Mouse (Mus musculus) T-cell, adult 66 days (primary cell): Measurements from ENCODE around the gene Mindy1. TPM values are rescaled to one million over a fixed set of nuclear protein-coding genes. Genes with fewer than 3 reads are reported as not detected.

Experiments
- total RNA-seq, 2 experiments: library from RNA; stranded (reverse); gene quantifications; 3 replicates in 1 of 2; 4 replicates in 1 of 2; pipeline ENCODE4 v1.2.4; 2023

Gene Mindy1
- 10 to 100 TPM; 14.8 to 17.9 TPM for total RNA-seq

DNA sequence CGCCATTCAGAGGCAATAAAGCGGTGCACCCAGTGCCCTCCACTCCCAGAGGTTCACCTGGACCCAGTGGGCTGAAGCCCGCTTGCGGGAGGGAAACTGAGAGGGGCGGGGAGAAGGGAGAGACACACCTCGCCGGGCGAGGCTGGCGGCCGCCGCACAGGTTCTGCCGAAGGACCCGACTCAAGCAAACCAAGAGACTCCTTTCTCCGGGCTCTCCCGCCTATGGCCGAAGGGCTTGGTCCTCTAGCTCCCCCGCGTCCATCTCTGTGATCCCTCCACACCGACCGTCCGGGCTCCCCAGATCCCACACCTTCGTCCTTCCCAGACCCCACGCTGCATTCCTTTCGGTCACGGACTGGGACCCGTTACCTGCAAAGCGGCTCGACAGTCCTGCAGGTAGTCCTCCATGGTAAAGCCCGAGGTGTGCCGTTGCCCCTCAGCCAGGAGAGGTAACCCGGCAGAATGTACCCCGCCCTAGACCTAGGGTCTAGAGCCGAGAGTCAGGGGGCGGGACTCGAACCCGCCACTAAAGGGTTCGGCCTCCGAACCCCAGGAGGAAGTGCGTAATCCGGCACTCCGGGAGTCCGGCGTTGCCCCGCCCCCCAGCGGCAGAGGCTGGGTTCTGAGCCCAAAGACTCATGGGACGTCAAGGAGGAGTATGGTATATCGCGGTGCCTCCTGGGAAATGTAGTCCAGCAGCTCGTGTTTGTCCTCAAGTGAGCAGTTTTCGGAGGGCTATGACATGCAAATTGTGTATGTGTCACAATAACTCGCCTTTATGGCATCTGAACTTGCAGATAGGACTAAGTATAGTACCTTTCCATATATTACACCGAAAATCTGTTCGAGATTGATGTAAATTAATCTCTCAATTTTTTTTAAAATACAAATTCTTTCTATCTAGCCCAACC, at the start of gene Mindy1, which contains the start of gene Prune1:
Gene Mindy1 (plus strand): TSS at position 130 of the 911 bp plus-strand sequence.
Gene Prune1 (minus strand): TSS at position 861 of the 911 bp plus-strand sequence.

DNA sequence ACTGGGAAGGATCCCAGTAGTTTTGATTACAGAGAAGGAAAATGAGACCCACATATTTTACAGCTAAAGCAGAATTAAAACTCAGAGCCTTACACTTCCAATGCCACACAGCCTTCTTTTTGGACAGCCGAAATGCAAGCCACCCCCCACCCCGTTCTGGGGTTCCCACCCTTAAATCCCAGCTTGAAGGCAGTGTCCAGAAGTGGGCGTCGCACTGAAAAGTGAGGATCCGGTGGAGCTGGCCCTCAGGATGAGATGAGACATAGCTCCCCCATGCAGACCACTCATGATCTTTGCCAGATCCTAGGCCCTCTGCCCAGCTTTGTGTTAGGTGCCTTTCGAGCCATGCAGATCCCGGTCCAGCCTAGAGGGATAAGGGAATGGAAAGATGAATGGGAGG, 39.6 kb upstream of the Mindy1 start, which contains the start of gene Gm128:
Gene Gm128 (minus strand): TSS at position 101 of the 400 bp plus-strand sequence.

DNA sequence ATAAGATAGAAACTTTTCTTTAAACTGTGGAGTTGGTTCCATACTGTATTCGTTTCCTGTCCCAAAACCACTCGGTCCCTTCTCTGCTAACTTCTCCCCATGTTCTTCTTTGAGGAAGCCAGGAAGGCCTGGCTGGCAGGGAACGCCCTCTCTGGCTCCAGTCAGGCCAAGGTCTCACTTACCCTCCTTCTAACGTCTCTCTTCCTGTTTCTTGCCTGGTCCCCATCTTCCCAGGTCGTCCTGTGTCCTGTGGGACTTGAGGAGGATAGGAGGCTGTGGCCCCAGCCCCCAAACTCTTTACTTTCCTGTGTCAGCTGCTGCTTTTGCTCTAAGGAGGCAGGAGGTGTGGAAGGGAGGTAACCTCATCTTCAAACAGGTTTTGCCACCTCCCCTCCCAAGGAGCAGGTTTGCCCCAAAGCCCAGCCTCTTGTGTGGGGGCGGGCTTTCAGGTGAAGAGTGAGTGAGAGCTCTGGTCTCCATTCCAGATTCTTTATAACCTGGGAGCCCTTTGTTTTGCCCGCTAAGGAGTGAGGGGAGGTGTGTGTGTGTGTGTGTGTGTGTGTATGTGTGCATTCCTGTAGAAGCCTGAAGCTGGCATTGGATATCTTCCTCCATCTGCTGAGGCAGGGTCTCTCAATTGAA, 30.2 kb upstream of the Mindy1 start, which contains the start of gene Bnipl:
Gene Bnipl (minus strand): TSS at position 411 of the 642 bp plus-strand sequence.

DNA sequence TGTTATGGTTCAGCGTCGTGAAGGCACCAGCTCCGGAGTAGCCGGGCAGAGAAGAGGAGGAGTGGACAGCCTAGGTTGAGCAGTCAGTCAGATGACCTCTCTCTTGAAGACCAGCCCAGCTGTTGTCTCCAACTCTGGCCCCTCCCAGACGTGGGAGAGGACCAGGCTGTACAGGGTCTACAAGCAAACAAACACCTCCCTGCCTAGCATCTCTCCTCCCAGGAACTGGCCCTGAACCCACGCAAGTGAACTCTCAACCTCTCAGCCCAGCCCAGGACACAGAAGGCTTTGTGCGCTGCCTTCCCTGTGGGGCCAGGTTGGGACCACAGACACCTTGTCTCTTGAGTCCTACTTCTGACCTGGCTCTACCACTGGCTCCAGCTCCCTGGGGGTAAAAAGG, 26.0 kb downstream of the Mindy1 start, which contains the start of gene Anxa9:
Gene Anxa9 (minus strand): TSS at position 77 of the 400 bp plus-strand sequence.

DNA sequence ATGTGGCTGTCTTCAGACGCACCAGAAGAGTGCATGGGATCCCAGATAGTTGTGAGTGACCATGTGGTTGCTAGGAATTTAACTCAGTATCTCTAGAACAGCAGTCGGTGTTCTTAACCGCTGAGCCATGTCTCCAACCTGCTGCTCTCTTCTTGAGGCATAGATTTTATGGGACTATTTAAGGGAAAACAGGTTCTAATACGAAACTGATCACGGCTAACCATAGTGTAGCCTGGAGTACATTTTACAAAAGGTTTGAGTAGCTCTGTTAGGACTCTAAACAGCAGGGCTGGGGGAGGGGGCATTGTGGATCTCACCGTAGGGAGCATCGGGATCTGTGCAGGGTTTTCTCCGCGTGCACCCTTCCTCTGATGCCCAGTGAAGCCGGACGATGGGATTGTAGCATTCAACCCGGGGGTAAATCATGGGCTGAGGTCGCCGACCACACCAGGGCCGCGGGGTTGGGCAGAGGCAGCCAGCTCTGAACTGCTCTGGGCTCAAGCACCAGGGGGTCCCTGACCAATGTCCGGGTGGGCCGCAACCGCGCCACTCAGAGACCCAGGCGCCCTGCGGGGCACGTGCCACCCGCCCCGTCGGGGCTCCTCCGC, 33.4 kb downstream of the Mindy1 start, which contains the start of gene Cers2:
Gene Cers2 (plus strand): TSS at position 306 of the 608 bp plus-strand sequence.

Other genes with a start within 250 kb of the Mindy1 start
- 100 to 1,000 TPM; 129 to 138 TPM for gene Psmd4, start 238.7 kb upstream of the Mindy1 start, total RNA-seq
- 10 to 100 TPM; 50.7 to 51.1 TPM for gene Pip5k1a, start 174.4 kb upstream of the Mindy1 start, total RNA-seq
- 10 to 100 TPM; 52.0 to 60.6 TPM for gene Vps72, start 170.3 kb upstream of the Mindy1 start, total RNA-seq
- 1 to 10 TPM; 1.8 to 2.5 TPM for gene Tmod4, start 156.9 kb upstream of the Mindy1 start, total RNA-seq
- 10 to 100 TPM; 73.5 to 75.0 TPM for gene Scnm1, start 147.3 kb upstream of the Mindy1 start, total RNA-seq
- 1 to 10 TPM; 4.9 to 6.6 TPM for gene Lysmd1, start 147.3 kb upstream of the Mindy1 start, total RNA-seq
- gene Tnfaip8l2, start 139.0 kb upstream of the Mindy1 start, total RNA-seq = 10 to 100 TPM; 72.2 to 80.0 TPM
- gene Sema6c, start 120.9 kb upstream of the Mindy1 start, total RNA-seq = 1 to 10 TPM; 3.1 to 5.3 TPM
- 10 to 100 TPM; 73.2 to 77.2 TPM for gene Gabpb2, start 63.4 kb upstream of the Mindy1 start, total RNA-seq
- gene Cdc42se1, start 52.6 kb upstream of the Mindy1 start, total RNA-seq = 100 to 1,000 TPM; 269 to 294 TPM
- gene Mllt11, start 49.2 kb upstream of the Mindy1 start, total RNA-seq = 1 to 10 TPM; 9.8 TPM
- gene Gm128, start 39.7 kb upstream of the Mindy1 start, total RNA-seq = not detected
- 1 to 10 TPM in 1 of 2 experiments, not detected in 1; 1.0 TPM for gene Bnipl, start 30.2 kb upstream of the Mindy1 start, total RNA-seq
- gene Prune1, start 731 bp downstream of the Mindy1 start, total RNA-seq = 1 to 10 TPM; 8.6 to 9.1 TPM
- gene Anxa9, start 25.8 kb downstream of the Mindy1 start, total RNA-seq = under 1 TPM; 0.38 to 0.71 TPM
- 100 to 1,000 TPM; 116 to 124 TPM for gene Cers2, start 33.4 kb downstream of the Mindy1 start, total RNA-seq
- 10 to 100 TPM; 39.7 to 40.6 TPM for gene Setdb1, start 75.9 kb downstream of the Mindy1 start, total RNA-seq
- gene 4930558C23Rik, start 121.5 kb downstream of the Mindy1 start, total RNA-seq = not detected
- 10 to 100 TPM; 65.3 to 77.8 TPM for gene Arnt, start 153.0 kb downstream of the Mindy1 start, total RNA-seq
- 1 to 10 TPM; 3.0 TPM for gene Ctsk, start 217.9 kb downstream of the Mindy1 start, total RNA-seq
- gene Ctss, start 245.4 kb downstream of the Mindy1 start, total RNA-seq = 10 to 100 TPM; 90.7 to 96.5 TPM